Mouse (Mus musculus) forelimb bud, embryonic 11.5 days (tissue): ENCODE data around the gene Wasf3.
"Not testable (repeated sequence)": the region's sequence is repeated elsewhere in the genome, so short reads cannot be mapped to it uniquely, and the experiment has no call there.

ENCODE experiments used
- DNase-seq: peaks from one replicate; pipeline ENCODE4 v3.0.0-alpha.2; 2012; ENCODE audit warnings: low read depth, low spot score

Gene Wasf3

DNA sequence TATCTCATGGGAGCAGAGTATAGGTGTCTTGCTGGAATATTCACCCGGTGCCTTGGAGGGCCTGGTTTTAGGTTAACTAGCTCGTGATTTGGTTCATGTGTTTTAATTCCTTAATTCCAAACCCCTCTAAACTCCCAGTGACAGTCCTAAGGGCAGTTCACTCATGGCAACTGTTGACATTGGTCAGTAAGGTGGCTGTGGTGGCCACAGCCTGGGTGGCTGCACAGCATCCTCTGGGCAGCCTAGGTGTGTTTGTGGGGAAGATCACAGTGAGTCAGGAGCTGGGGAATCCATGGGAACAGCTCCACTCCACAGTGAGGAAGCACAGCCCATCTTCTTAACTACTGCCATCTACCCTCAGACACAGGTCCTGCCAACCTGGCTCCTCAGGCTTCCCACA, 61.8 kb downstream of the Wasf3 start:
- DNase-seq: no peak

DNA sequence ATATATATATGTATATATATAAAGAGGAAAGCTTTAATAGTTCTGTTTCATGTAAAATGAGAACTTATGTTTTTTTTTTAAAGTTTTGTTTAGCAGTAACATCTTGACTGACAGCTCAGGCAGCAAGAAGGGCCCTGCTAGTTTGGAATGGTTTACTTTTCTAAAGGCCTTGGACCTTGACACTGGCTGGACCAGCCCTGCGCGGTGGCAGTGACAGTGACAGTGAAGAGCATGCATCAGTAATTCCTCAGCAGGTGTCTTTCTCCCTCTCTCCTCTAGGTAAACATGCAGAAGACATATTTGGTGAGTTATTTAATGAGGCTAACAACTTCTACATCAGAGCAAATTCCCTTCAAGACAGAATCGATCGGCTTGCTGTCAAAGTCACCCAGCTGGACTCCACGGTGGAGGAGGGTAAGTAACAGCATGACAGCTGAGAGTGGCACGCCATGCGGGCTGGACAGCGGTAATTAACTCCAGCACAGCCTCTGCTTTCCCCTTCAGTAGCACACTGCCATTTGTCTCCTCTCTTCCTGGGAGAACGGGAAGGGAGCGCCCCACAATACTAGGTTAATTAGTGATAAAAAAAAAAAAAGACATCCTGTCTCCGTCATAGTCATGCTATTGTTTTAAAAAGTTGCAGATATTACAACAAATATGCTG, 66.9 kb downstream of the Wasf3 start:
- DNase-seq: no peak

DNA sequence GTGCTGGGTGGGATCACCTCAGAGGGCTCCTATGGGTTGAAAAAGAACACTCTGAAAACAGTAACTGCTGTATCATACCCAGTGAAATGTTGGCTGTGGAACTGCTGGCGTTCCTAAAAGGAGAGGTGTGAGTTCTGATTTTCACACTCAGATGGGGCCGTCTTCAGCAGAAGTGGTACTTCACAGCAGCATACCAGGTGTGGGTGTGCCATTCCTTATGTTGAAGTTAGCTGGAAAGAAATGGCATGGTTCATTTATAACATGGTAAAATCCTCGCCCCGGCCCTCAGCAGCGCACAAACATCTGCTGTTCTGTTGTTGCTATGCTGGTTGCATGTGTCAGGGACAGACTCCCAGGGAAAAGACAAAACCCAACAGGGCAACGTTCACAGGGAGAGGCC, 68.8 kb downstream of the Wasf3 start:
- no peak for DNase-seq

GRCm38 (mm10) chr5:146461612-146462011, 76.8 kb downstream of the Wasf3 start:
- DNase-seq: no peak

DNA sequence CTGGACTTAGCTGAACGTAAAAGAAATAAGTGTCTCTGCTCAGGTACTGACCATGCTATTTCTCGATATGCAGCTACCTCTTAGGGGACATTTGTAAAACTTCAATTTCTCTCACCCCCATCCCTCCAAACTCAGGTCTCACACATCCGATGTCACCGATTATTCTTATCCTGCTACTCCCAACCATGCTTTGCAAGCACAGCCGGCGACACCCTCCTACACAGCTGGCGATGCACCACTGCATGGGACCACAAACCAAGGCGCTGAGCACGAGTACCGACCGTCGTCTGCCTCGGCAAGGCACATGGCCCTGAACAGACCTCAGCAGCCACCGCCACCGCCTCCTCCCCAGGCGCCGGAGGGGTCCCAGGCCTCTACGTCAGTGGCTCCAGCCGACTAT, 81.9 kb downstream of the Wasf3 start:
- DNase-seq: no peak

DNA sequence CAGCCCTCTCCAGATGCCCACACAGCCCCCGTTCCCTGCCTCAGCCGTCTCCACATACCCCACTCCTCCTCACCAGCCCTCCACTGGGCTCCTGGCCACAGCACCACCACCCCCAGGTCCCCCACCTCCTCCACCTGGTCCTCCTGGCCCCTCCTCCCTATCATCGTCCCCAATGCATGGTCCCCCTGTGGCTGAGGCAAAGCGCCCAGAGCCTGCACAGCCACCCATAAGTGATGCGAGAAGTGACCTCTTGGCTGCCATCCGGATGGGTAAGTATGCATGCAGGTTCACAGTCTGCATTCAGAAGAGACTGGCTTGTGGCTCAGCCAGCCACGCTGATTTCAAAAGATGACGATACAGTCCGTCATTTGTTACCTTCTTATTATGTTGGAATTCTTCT, 83.5 kb downstream of the Wasf3 start:
- DNase-seq: no peak

GRCm38 (mm10) chr5:146470821-146471220, 86.0 kb downstream of the Wasf3 start:
- no peak for DNase-seq

GRCm38 (mm10) chr5:146471311-146471710, 86.5 kb downstream of the Wasf3 start:
- no peak for DNase-seq

- DNase-seq: no peak
Measured at GRCm38 (mm10) chr5:146471821-146472220, 87.0 kb downstream of the Wasf3 start.

GRCm38 (mm10) chr5:146479564-146479963, 94.8 kb downstream of the Wasf3 start:
- DNase-seq: not testable (repeated sequence)

DNA sequence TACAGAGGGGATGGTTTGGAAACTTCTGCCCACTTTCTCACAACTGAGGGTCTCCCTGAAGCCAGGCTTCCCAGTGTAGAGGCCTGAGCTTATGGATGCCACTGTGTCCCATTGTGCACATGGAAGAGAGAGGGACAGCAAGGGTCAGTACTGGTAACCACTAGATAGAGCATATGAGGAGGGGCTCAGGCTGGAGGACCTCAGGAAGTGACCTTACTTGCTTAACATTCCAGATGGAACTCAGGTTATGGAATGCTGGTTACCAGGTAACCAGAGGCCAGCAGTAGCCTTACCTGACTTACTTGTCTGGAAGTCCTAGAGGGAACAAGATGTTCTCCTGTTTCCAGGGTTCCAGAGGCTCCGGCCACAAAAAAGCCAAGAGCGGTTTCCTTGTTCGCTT, 96.9 kb downstream of the Wasf3 start, which contains the start of gene Gm6408:
Gene Gm6408, plus strand, starts transcription at position 301 of the 400 bp plus-strand sequence.
- not testable (repeated sequence) for DNase-seq

GRCm38 (mm10) chr5:146488959-146489358, 104.2 kb downstream of the Wasf3 start:
- DNase-seq: not testable (repeated sequence)

DNA sequence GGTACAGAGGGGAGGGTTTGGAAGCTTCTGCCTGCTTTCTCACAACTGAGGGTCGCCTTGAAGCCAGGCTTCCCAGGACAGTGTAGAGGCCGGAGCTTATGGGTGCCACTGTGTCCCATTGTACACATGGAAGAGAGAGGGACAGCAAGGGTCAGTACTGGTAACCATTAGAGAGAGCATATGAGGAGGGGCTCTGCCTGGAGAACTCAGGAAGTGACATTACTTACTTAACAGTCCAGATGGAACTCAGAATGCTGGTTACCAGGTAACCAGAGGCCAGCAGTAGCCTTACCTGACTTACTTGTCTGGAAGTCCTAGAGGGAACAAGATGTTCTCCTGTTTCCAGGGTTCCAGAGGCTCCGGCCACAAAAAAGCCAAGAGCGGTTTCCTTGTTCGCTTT, 106.3 kb downstream of the Wasf3 start, which contains the start of gene Gm6370:
Gene Gm6370, plus strand, starts transcription at position 301 of the 400 bp plus-strand sequence.
- DNase-seq: not testable (repeated sequence)

- DNase-seq: not testable (repeated sequence)
Measured at GRCm38 (mm10) chr5:146502099-146502498, 117.3 kb downstream of the Wasf3 start, which contains the start of gene 4930449I24Rik. Gene 4930449I24Rik (plus strand): TSS chr5:146502399.

DNA sequence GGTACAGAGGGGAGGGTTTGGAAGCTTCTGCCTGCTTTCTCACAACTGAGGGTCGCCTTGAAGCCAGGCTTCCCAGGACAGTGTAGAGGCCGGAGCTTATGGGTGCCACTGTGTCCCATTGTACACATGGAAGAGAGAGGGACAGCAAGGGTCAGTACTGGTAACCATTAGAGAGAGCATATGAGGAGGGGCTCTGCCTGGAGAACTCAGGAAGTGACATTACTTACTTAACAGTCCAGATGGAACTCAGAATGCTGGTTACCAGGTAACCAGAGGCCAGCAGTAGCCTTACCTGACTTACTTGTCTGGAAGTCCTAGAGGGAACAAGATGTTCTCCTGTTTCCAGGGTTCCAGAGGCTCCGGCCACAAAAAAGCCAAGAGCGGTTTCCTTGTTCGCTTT, 129.0 kb downstream of the Wasf3 start, which contains the start of gene Gm3402:
Gene Gm3402, plus strand, starts transcription at position 301 of the 400 bp plus-strand sequence.
- DNase-seq: not testable (repeated sequence)
